Mouse (Mus musculus) bone marrow, adult 2 months (tissue): ENCODE data around the gene Tmem208.

ENCODE experiments used
- CTCF ChIP-seq: fragments of 200-500 bp; IDR thresholded peaks from 2 replicates; pipeline ENCODE4 v1.5.1; 2011; ENCODE audit warnings: low read length, control low read depth; ENCODE audit not compliant: control insufficient read depth, insufficient read depth
- POLR2A ChIP-seq: fragments of 200-500 bp; IDR thresholded peaks from 2 replicates; pipeline ENCODE4 v1.6.1; 2011; ENCODE audit warnings: low read depth, mild to moderate bottlenecking, control low read depth, low read length, borderline replicate concordance; ENCODE audit not compliant: control insufficient read depth

DNA sequence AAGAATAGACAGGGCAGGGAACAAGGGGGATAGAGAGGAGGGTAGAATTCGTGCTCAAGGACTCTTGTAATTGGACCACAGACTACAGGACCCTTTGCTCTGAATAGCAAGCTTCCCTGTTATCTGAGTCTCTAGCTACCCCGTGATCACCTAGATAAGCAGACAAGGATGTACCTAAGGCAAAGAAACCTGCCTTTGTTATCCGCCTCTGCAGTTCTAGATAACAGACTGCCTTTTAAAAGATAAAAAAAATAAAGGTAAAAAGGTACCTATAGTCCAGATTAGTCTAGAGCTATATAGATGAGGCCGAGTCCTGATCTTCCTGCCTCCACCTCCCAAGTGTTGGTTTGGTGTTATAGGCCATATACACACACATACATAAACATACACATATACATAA lies 16.6 kb downstream of the Tmem208 start:
- TF ChIP-seq POLR2A: no peak
- no peak for TF ChIP-seq CTCF
